Mouse (Mus musculus): Measurements from ENCODE around the gene Wee2. TPM values are rescaled to one million over a fixed set of nuclear protein-coding genes. Genes with fewer than 3 reads are reported as not detected.
A peak's percentile ranks its signal among the peaks of the same experiment; 100 is the strongest.

The Wee2 gene
- polyA plus RNA-seq, 2 experiments = not detected

GRCm38 (mm10) chr6:40479705-40480104, 40.8 kb downstream of the Wee2 start:
- TF ChIP-seq CTCF (IDR thresholded peaks at IDR 0.05; ENCODE audit: low read depth) (peak; percentile 4; the same call in 1 of the 2 replicates), EP300 (IDR thresholded peaks at IDR 0.05; ENCODE audit: low read depth) (no peak)
- Histone ChIP-seq H3K4me3 (ENCODE audit: insufficient read depth in 1 of 2, low read depth in 2 of 2, low read length in 2 of 2) (no peak overlapping the region), H3K9me3 (ENCODE audit: control insufficient read depth, low read length) (no peaks in the 10 kb centered on the region), H3K27me3 (ENCODE audit: control insufficient read depth, insufficient read depth, low read length) (no peaks in the 10 kb centered on the region), H3K9ac (replicated peaks) (no peak overlapping the region), H3K27ac (no peak overlapping the region), H3K4me1 (replicated peaks; ENCODE audit: control insufficient read depth in 2 of 2, insufficient read depth in 2 of 2, low read length in 1 of 2) (no peaks in the 10 kb centered on the region), H3K36me3 (replicated peaks; ENCODE audit: control insufficient read depth, insufficient read depth, low read depth) (peaks cover 42% of the 10 kb centered on the region), H3K4me2 (ENCODE audit: low read depth) (no peak overlapping the region)
- ATAC-seq (ENCODE audit: insufficient read depth) (no peak), DNase-seq (ENCODE audit: low read depth in 3 of 3, low spot score in 3 of 3) (no peak)
- 78% methylated on average over 1 of the region's 1 CpGs for WGBS (ENCODE audit: insufficient replicate concordance)

GRCm38 (mm10) chr6:40482318-40482717, 43.4 kb downstream of the Wee2 start:
- H3K4me3 ChIP-seq (ENCODE audit: insufficient read depth in 1 of 2, low read depth in 2 of 2, low read length in 2 of 2) = no peak overlapping the region
- no peaks in the 10 kb centered on the region for H3K27me3 ChIP-seq (ENCODE audit: control insufficient read depth, insufficient read depth, low read length)
- H3K9ac ChIP-seq (replicated peaks) = no peak overlapping the region
- no peaks in the 10 kb centered on the region for H3K9me3 ChIP-seq (ENCODE audit: control insufficient read depth, low read length)
- H3K4me1 ChIP-seq (replicated peaks; ENCODE audit: control insufficient read depth in 2 of 2, insufficient read depth in 2 of 2, low read length in 1 of 2) = no peaks in the 10 kb centered on the region
- no peak overlapping the region for H3K4me2 ChIP-seq (ENCODE audit: low read depth)
- no peak overlapping the region for H3K27ac ChIP-seq
- WGBS (ENCODE audit: insufficient replicate concordance) = 79% methylated on average over 5 of the region's 5 CpGs
- no peak for ATAC-seq (ENCODE audit: insufficient read depth)
- DNase-seq (ENCODE audit: low read depth in 3 of 3, low spot score in 3 of 3) = no peak
- peaks cover 24% of the 10 kb centered on the region for H3K36me3 ChIP-seq (replicated peaks; ENCODE audit: control insufficient read depth, insufficient read depth, low read depth)
- no peak for TF ChIP-seq CTCF (IDR thresholded peaks at IDR 0.05; ENCODE audit: low read depth)

GRCm38 (mm10) chr6:40490933-40491332, 52.0 kb downstream of the Wee2 start, which contains the start of gene Tas2r137:
TSS of gene Tas2r137 (plus strand) at chr6:40491233.
- H3K36me3 ChIP-seq (replicated peaks; ENCODE audit: control insufficient read depth, insufficient read depth, low read depth) = no peaks in the 10 kb centered on the region
- H3K27ac ChIP-seq = no peak within 1 kb of the TSS
- ATAC-seq (ENCODE audit: insufficient read depth) (no peak), DNase-seq (ENCODE audit: low read depth in 3 of 3, low spot score in 3 of 3) (no peak)
- TF ChIP-seq EP300 (IDR thresholded peaks at IDR 0.05; ENCODE audit: low read depth) = no peak
- TF ChIP-seq CTCF (IDR thresholded peaks at IDR 0.05; ENCODE audit: low read depth) = no peak
- no peaks in the 10 kb centered on the region for H3K27me3 ChIP-seq (ENCODE audit: control insufficient read depth, insufficient read depth, low read length)
- H3K9me3 ChIP-seq (ENCODE audit: control insufficient read depth, low read length) = no peaks in the 10 kb centered on the region
- H3K9ac ChIP-seq (replicated peaks) = no peak within 1 kb of the TSS
- no peaks in the 10 kb centered on the region for H3K4me1 ChIP-seq (replicated peaks; ENCODE audit: control insufficient read depth in 2 of 2, insufficient read depth in 2 of 2, low read length in 1 of 2)
- no peak within 1 kb of the TSS for H3K4me2 ChIP-seq (ENCODE audit: low read depth)
- H3K4me3 ChIP-seq (ENCODE audit: insufficient read depth in 1 of 2, low read depth in 2 of 2, low read length in 2 of 2) = no peak within 1 kb of the TSS

- no peak for TF ChIP-seq CTCF (IDR thresholded peaks at IDR 0.05; ENCODE audit: low read depth)
- TF ChIP-seq EP300 (IDR thresholded peaks at IDR 0.05; ENCODE audit: low read depth) = no peak
- WGBS (ENCODE audit: insufficient replicate concordance) = 71% methylated on average over 3 of the region's 3 CpGs
- H3K4me3 ChIP-seq (ENCODE audit: insufficient read depth in 1 of 2, low read depth in 2 of 2, low read length in 2 of 2) = no peak within 1 kb of the TSS
These were observed 54.3 kb downstream of the Wee2 start, which contains the start of gene Tas2r108 for GRCm38 (mm10) chr6:40493229-40493628. TSS of gene Tas2r108 (plus strand) at chr6:40493529.

More at GRCm38 (mm10) chr6:40493229-40493628, 54.3 kb downstream of the Wee2 start, which contains the start of gene Tas2r108:
- no peaks in the 10 kb centered on the region for H3K9me3 ChIP-seq (ENCODE audit: control insufficient read depth, low read length)
- H3K4me1 ChIP-seq (replicated peaks; ENCODE audit: control insufficient read depth in 2 of 2, insufficient read depth in 2 of 2, low read length in 1 of 2) = no peaks in the 10 kb centered on the region
- no peak within 1 kb of the TSS for H3K9ac ChIP-seq (replicated peaks)
- H3K36me3 ChIP-seq (replicated peaks; ENCODE audit: control insufficient read depth, insufficient read depth, low read depth) = no peaks in the 10 kb centered on the region
- H3K27ac ChIP-seq = no peak within 1 kb of the TSS
- ATAC-seq (ENCODE audit: insufficient read depth) (no peak), DNase-seq (ENCODE audit: low read depth in 3 of 3, low spot score in 3 of 3) (no peak)
- H3K4me2 ChIP-seq (ENCODE audit: low read depth) = no peak within 1 kb of the TSS
- no peaks in the 10 kb centered on the region for H3K27me3 ChIP-seq (ENCODE audit: control insufficient read depth, insufficient read depth, low read length)

Other genes starting within 250 kb of the Wee2 start
- gene Agk, start 113.9 kb upstream of the Wee2 start, polyA plus RNA-seq (2012; rRNA removed) = 6.3 and 7.5 TPM in 2 replicates
- 12.0 and 12.6 TPM in 2 replicates for gene Agk, start 113.9 kb upstream of the Wee2 start, polyA plus RNA-seq (2014; fragmentation: Nextera tagmentation; extraction: Ambion mirVana)
- gene E330009J07Rik, start 3.0 kb upstream of the Wee2 start, polyA plus RNA-seq (2012; rRNA removed) = 0.35 and 0.57 TPM in 2 replicates
- 0.67 and 2.7 TPM in 2 replicates for gene E330009J07Rik, start 3.0 kb upstream of the Wee2 start, polyA plus RNA-seq (2014; fragmentation: Nextera tagmentation; extraction: Ambion mirVana)
- 15.4 and 37.0 TPM in 2 replicates for gene Ssbp1, start 32.3 kb downstream of the Wee2 start, polyA plus RNA-seq (2012; rRNA removed)
- gene Ssbp1, start 32.3 kb downstream of the Wee2 start, polyA plus RNA-seq (2014; fragmentation: Nextera tagmentation; extraction: Ambion mirVana) = 68.5 and 75.1 TPM in 2 replicates
- gene Tas2r137, start 52.1 kb downstream of the Wee2 start, polyA plus RNA-seq (2012; rRNA removed) = not detected in 2 replicates
- gene Tas2r137, start 52.1 kb downstream of the Wee2 start, polyA plus RNA-seq (2014; fragmentation: Nextera tagmentation; extraction: Ambion mirVana) = not detected in 2 replicates
- gene Tas2r108, start 54.4 kb downstream of the Wee2 start, polyA plus RNA-seq (2012; rRNA removed) = 0.05 TPM in 1 of 2 replicates, not detected in the other
- gene Tas2r108, start 54.4 kb downstream of the Wee2 start, polyA plus RNA-seq (2014; fragmentation: Nextera tagmentation; extraction: Ambion mirVana) = 0.14 TPM in 1 of 2 replicates, not detected in the other
- gene Prss37, start 80.4 kb downstream of the Wee2 start, polyA plus RNA-seq (2012; rRNA removed) = not detected in 2 replicates
- not detected in 2 replicates for gene Prss37, start 80.4 kb downstream of the Wee2 start, polyA plus RNA-seq (2014; fragmentation: Nextera tagmentation; extraction: Ambion mirVana)
- gene Olfr461, start 116.0 kb downstream of the Wee2 start, polyA plus RNA-seq (2012; rRNA removed) = not detected in 2 replicates
- not detected in 2 replicates for gene Olfr461, start 116.0 kb downstream of the Wee2 start, polyA plus RNA-seq (2014; fragmentation: Nextera tagmentation; extraction: Ambion mirVana)
- 0.02 TPM in 1 of 2 replicates, not detected in the other for gene Olfr460, start 130.4 kb downstream of the Wee2 start, polyA plus RNA-seq (2012; rRNA removed)
- gene Olfr460, start 130.4 kb downstream of the Wee2 start, polyA plus RNA-seq (2014; fragmentation: Nextera tagmentation; extraction: Ambion mirVana) = not detected in 2 replicates
- gene Clec5a, start 146.7 kb downstream of the Wee2 start, polyA plus RNA-seq (2012; rRNA removed) = 1.5 and 3.0 TPM in 2 replicates
- 5.5 and 8.9 TPM in 2 replicates for gene Clec5a, start 146.7 kb downstream of the Wee2 start, polyA plus RNA-seq (2014; fragmentation: Nextera tagmentation; extraction: Ambion mirVana)
- gene Tas2r138, start 174.2 kb downstream of the Wee2 start, polyA plus RNA-seq (2012; rRNA removed) = not detected in 2 replicates
- gene Tas2r138, start 174.2 kb downstream of the Wee2 start, polyA plus RNA-seq (2014; fragmentation: Nextera tagmentation; extraction: Ambion mirVana) = not detected in 2 replicates
- 1.3 and 1.4 TPM in 2 replicates for gene Mgam, start 189.7 kb downstream of the Wee2 start, polyA plus RNA-seq (2012; rRNA removed)
- gene Mgam, start 189.7 kb downstream of the Wee2 start, polyA plus RNA-seq (2014; fragmentation: Nextera tagmentation; extraction: Ambion mirVana) = 2.3 and 3.2 TPM in 2 replicates

All from liver, embryonic 14.5 days (tissue).